Mouse (Mus musculus) forebrain, embryonic 15.5 days (tissue): ENCODE measurements at regions not wholly inside any gene's neighbourhood (a gene's known extent, or its start where the extent isn't known, plus 50 kb on each side); places are given as distances from the start of the nearest gene placed in this dataset.

Experiments used
- ATAC-seq: fragments of 200-750 bp; cut with Nextera tagmentation; replicated peaks from 2 replicates; pipeline ENCODE4 v1.8.0; 2017; ENCODE audit warnings: mild to moderate bottlenecking, moderate TSS enrichment, moderate library complexity
- H3K27ac ChIP-seq: fragments of 300-500 bp; sonication (generic); replicated peaks from 2 replicates; pipeline ENCODE4 v1.5.1; 2015; ENCODE audit warnings: mild to moderate bottlenecking, inconsistent platforms
- H3K27me3 ChIP-seq: fragments of 300-500 bp; sonication (generic); 2 replicates; pipeline ENCODE4 v1.6.1; 2015; ENCODE audit warnings: inconsistent platforms
- H3K36me3 ChIP-seq: fragments of 300-500 bp; sonication (generic); 2 replicates; pipeline ENCODE4 v1.6.1; 2015; ENCODE audit warnings: mild to moderate bottlenecking, inconsistent platforms
- H3K4me1 ChIP-seq: fragments of 300-500 bp; sonication (generic); 2 replicates; pipeline ENCODE4 v1.6.1; 2015; ENCODE audit warnings: inconsistent platforms
- H3K4me2 ChIP-seq: fragments of 300-500 bp; sonication (generic); replicated peaks from 2 replicates; pipeline ENCODE4 v1.6.1; 2015; ENCODE audit warnings: mild to moderate bottlenecking, inconsistent platforms
- H3K4me3 ChIP-seq: fragments of 300-500 bp; sonication (generic); 2 replicates; pipeline ENCODE4 v1.5.1; 2015; ENCODE audit warnings: mild to moderate bottlenecking, inconsistent platforms
- H3K9ac ChIP-seq: fragments of 300-500 bp; sonication (generic); replicated peaks from 2 replicates; pipeline ENCODE4 v1.6.1; 2015; ENCODE audit warnings: mild to moderate bottlenecking, inconsistent platforms
- H3K9me3 ChIP-seq: fragments of 300-500 bp; sonication (generic); 2 replicates; pipeline ENCODE4 v1.6.1; 2016; ENCODE audit warnings: inconsistent platforms
- WGBS: fragments of 180-500 bp; shearing (Covaris S2); methylation state at CpG from one replicate; pipeline ENCODE4 v1.1.7; 2015; ENCODE audit warnings: mixed read lengths; 5-methylcytosine and 5-hydroxymethylcytosine counted together

- Histone ChIP-seq H3K9ac (no peak overlapping the region), H3K27me3 (no peaks in the 10 kb centered on the region), H3K4me1 (peaks cover 11% of the 10 kb centered on the region), H3K4me2 (no peak overlapping the region), H3K4me3 (no peak overlapping the region), H3K36me3 (no peaks in the 10 kb centered on the region), H3K9me3 (no peaks in the 10 kb centered on the region), H3K27ac (no peak overlapping the region)
- 24% methylated on average over 12 of the region's 12 CpGs for WGBS
- ATAC-seq: no peak
These were observed 66.4 kb upstream of the Skap2 start for GRCm38 (mm10) chr6:52078530-52079340.

- ATAC-seq: no peak
- Histone ChIP-seq H3K9me3 (no peaks in the 10 kb centered on the region), H3K9ac (no peak overlapping the region), H3K27ac (no peak overlapping the region), H3K4me3 (no peak overlapping the region), H3K27me3 (no peaks in the 10 kb centered on the region), H3K4me1 (peaks cover 11% of the 10 kb centered on the region), H3K4me2 (no peak overlapping the region), H3K36me3 (no peaks in the 10 kb centered on the region)
- 59% methylated on average over 15 of the region's 15 CpGs for WGBS
These were observed 64.0 kb upstream of the Skap2 start for GRCm38 (mm10) chr6:52076179-52076932.

GRCm38 (mm10) chr6:52074904-52075303 lies 62.6 kb upstream of the Skap2 start:
- no peak overlapping the region for H3K9ac ChIP-seq
- H3K4me3 ChIP-seq: no peak overlapping the region
- peaks cover 11% of the 10 kb centered on the region for H3K4me1 ChIP-seq
- no peak for ATAC-seq
- WGBS: 91% methylated on average over 2 of the region's 2 CpGs
- no peak overlapping the region for H3K4me2 ChIP-seq
- no peak overlapping the region for H3K27ac ChIP-seq
- H3K27me3 ChIP-seq: no peaks in the 10 kb centered on the region
- no peaks in the 10 kb centered on the region for H3K36me3 ChIP-seq
- no peaks in the 10 kb centered on the region for H3K9me3 ChIP-seq

- Histone ChIP-seq H3K27ac (no peak overlapping the region), H3K27me3 (no peaks in the 10 kb centered on the region), H3K4me3 (no peak overlapping the region), H3K36me3 (no peaks in the 10 kb centered on the region), H3K4me2 (no peak overlapping the region), H3K4me1 (peaks cover 15% of the 10 kb centered on the region), H3K9me3 (no peaks in the 10 kb centered on the region), H3K9ac (no peak overlapping the region)
- WGBS: 83% methylated on average over 9 of the region's 9 CpGs
- ATAC-seq: no peak
These were observed 54.8 kb upstream of the Skap2 start for GRCm38 (mm10) chr6:52067151-52067550.

GRCm38 (mm10) chr6:52065652-52066051 lies 53.3 kb upstream of the Skap2 start:
- no peak for ATAC-seq
- H3K4me3 ChIP-seq: no peak overlapping the region
- no peaks in the 10 kb centered on the region for H3K27me3 ChIP-seq
- H3K27ac ChIP-seq: no peak overlapping the region
- H3K36me3 ChIP-seq: no peaks in the 10 kb centered on the region
- no peak overlapping the region for H3K9ac ChIP-seq
- peaks cover 15% of the 10 kb centered on the region for H3K4me1 ChIP-seq
- no peak overlapping the region for H3K4me2 ChIP-seq
- WGBS: 94% methylated on average over 10 of the region's 10 CpGs
- no peaks in the 10 kb centered on the region for H3K9me3 ChIP-seq

- peak; percentile 48; the same call in 1 of the 2 replicates for ATAC-seq
- peaks cover 15% of the 10 kb centered on the region for H3K4me1 ChIP-seq
- H3K4me3 ChIP-seq: no peak overlapping the region
- H3K4me2 ChIP-seq: 0 out of 2 replicates have a peak overlapping the region, but pooled peaks have one; percentile 17
- H3K27ac ChIP-seq: peak overlapping the region; percentile 59
- no peaks in the 10 kb centered on the region for H3K9me3 ChIP-seq
- H3K36me3 ChIP-seq: no peaks in the 10 kb centered on the region
- H3K27me3 ChIP-seq: no peaks in the 10 kb centered on the region
- 47% methylated on average over 13 of the region's 13 CpGs for WGBS
- H3K9ac ChIP-seq: no peak overlapping the region
These were observed 52.0 kb upstream of the Skap2 start for GRCm38 (mm10) chr6:52064176-52065015.
